Mouse (Mus musculus) retina, embryonic 14.5 days (tissue): Measurements from ENCODE around the gene Cd160.

ENCODE experiments used
- DNase-seq: peaks from one replicate; pipeline ENCODE4 v3.0.0-alpha.2; 2015; ENCODE audit warnings: low spot score

The Cd160 gene

DNA sequence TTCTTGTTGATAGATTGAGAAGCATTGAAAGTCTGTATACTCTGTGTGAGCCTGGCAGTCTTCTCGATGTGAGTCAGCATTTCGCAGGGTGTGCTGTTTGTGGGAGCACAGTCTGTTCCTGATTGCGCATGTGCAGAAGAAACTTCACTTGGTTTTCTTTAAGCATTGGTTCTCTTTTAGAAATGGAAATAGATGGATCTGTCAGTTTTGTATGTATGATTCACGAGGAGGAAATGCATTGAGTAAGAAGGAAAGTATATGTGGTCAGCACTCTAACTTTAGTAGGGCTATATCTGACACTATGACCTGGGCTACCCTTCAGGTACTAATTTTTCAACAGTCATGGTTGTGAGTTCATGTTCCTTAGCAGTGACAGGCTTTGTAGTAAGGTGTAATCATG, 69.5 kb downstream of the Cd160 start:
- DNase-seq, result no peak

DNA sequence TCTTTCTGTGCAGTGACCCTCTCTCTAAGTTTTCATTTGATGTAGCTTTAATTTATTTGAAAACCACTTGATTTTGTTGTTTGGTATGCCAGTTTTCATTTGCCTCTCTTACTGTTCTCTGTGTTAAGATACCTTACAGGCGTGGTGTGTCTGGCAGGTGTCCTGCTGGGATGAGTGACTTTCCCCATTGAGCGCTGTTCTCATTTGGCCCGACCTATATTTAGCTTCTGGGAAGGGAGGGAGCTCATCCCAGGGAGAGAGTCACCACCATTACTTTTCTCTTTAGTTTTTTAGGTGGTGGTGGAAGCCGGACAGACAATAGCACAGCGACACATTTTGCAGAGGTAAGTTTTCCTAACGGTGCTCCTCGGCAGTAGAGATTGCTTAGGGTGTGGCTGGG, 71.5 kb downstream of the Cd160 start:
- DNase-seq, result no peak

- no peak for DNase-seq
These were observed 73.2 kb downstream of the Cd160 start for GRCm38 (mm10) chr3:96755935-96756334.
